Comparison of ENCODE assay signal across 9 mouse cellular contexts in the genomic region with DNA sequence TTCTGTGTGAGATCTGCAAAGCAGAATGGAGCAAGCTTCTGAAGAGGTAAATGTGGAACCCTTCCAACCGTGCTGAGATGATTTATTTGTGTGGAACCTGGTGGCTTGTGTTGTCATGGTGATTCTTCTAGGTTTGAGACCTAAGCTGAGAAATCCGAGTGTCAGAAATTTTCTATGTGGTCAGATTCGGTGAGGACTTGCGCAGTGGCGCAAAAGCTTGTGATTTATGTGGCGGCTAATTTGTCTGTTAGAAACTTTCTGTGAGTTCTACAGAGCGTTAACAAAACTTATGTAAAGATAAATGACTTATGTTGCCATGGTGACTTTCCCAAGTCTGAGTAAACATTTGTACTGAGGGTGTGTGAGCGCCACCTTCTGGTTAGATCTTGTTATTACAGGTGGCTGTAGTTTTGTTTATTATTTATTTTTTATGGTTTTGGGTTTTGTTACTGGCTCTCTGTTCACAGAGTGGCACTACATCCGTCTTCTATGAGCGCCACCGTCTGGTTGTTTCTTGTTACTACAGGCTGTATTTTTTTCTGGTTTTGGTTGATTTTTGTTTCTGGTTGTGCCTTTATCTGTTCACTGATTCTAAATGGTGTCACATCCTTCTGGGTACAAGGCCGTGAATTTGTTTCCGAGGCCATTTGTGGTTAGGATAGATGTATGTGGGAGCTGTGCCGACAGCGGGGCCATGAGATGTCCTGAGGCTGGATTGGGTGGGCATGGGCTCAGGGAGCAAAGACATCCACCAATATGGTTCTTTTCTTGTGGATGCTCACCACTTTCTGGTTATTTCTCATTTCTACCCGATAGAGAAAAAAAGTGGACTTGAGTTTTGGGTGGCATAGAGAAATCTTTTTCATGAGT. TPM values are rescaled to one million over a fixed set of nuclear protein-coding genes. Genes with fewer than 3 reads are reported as not detected.
DNase-seq lines count a peak whose midpoint lies in the region; ATAC-seq and TF ChIP-seq lines count a peak whose summit lies in the region.
"Had no signal": no experiment of that assay in that cellular context is flagged by ENCODE, and none has a peak within 500 bp of the region (broad histone marks: within the 10 kb centered on the region; RNA-seq: fewer than 3 reads in every experiment).

No protein-coding gene starts in this region.

- H3K36me3 ChIP-seq in embryonic facial prominence, embryonic 10.5 days (replicated peaks) = no peaks in the 10 kb centered on the region
- H3K36me3 ChIP-seq in hindbrain, postnatal 0 days (ENCODE audit: insufficient read depth, low read length) = no peaks in the 10 kb centered on the region
- no peaks in the 10 kb centered on the region for H3K36me3 ChIP-seq in midbrain, embryonic 14.5 days (ENCODE audit: control insufficient read depth, insufficient read depth, low read length)
- no peaks in the 10 kb centered on the region for H3K36me3 ChIP-seq in stomach, postnatal 0 days (ENCODE audit: control insufficient read depth, insufficient read depth, low read length)

- ATAC-seq in hindbrain, postnatal 0 days = peak; percentile 84
- no peak for ATAC-seq in midbrain, embryonic 14.5 days (ENCODE audit: low FRiP score, low TSS enrichment)
- ATAC-seq in stomach, postnatal 0 days (ENCODE audit: low FRiP score, low TSS enrichment) = peak; percentile 79

- peak; percentile 82 for TF ChIP-seq CTCF in hindbrain, postnatal 0 days (IDR thresholded peaks at IDR 0.05; ENCODE audit: low read depth)
- peak; percentile 83 for TF ChIP-seq CTCF in stomach, postnatal 0 days (IDR thresholded peaks at IDR 0.05; ENCODE audit: low read depth)

- H3K4me1 ChIP-seq in embryonic facial prominence, embryonic 10.5 days = no peaks in the 10 kb centered on the region
- no peaks in the 10 kb centered on the region for H3K4me1 ChIP-seq in hindbrain, postnatal 0 days (ENCODE audit: insufficient read depth, low read length)
- H3K4me1 ChIP-seq in midbrain, embryonic 14.5 days (ENCODE audit: control insufficient read depth, insufficient read depth, low read length) = no peaks in the 10 kb centered on the region
- H3K4me1 ChIP-seq in stomach, postnatal 0 days (replicated peaks; ENCODE audit: control insufficient read depth, insufficient read depth) = no peaks in the 10 kb centered on the region
- H3K4me1 ChIP-seq: megakaryocyte, embryonic 14.5 days had no signal

- no peak overlapping the region for H3K9ac ChIP-seq in hindbrain, postnatal 0 days (replicated peaks; ENCODE audit: low read length)
- no peak overlapping the region for H3K9ac ChIP-seq in midbrain, embryonic 14.5 days (replicated peaks; ENCODE audit: low read length)
- H3K9ac ChIP-seq in stomach, postnatal 0 days (ENCODE audit: low read length) = no peak overlapping the region

- H3K4me3 ChIP-seq in embryonic facial prominence, embryonic 10.5 days = no peak overlapping the region
- no peak overlapping the region for H3K4me3 ChIP-seq in hindbrain, postnatal 0 days (ENCODE audit: low read length)
- H3K4me3 ChIP-seq in midbrain, embryonic 14.5 days (replicated peaks; ENCODE audit: low read depth, low read length) = no peak overlapping the region
- no peak overlapping the region for H3K4me3 ChIP-seq in stomach, postnatal 0 days (ENCODE audit: low read depth, low read length)
- H3K4me3 ChIP-seq: megakaryocyte, embryonic 14.5 days had no signal

- no peak for TF ChIP-seq EP300 in stomach, postnatal 0 days (optimal IDR thresholded peaks at IDR 0.05)

- DNase-seq in CD4-positive helper T cell, adult 2 months (ENCODE audit: low read depth, low spot score) = peak; percentile 25
- peak; percentile 7 for DNase-seq in MEL-GATA-1-ER (ENCODE audit: extremely low read depth, low read depth)
- DNase-seq in embryonic facial prominence, embryonic 10.5 days (ENCODE audit: low spot score) = peak; percentile 20
- peak; percentile 82 for DNase-seq in hindbrain, postnatal 0 days (ENCODE audit: low spot score)
- peak; percentile 14 to 20 for DNase-seq in left cerebral cortex, adult 18-20 months (ENCODE audit: low spot score in 2 of 2)
- peak; percentile 48 for DNase-seq in midbrain, embryonic 14.5 days
- peak; percentile 21 for DNase-seq in stomach, postnatal 0 days (ENCODE audit: low spot score)
- DNase-seq in spleen, postnatal 36 days (ENCODE audit: low spot score in 2 of 2) = no peak

- H3K27me3 ChIP-seq in embryonic facial prominence, embryonic 10.5 days (replicated peaks; ENCODE audit: low read depth, poor library complexity, severe bottlenecking) = no peaks in the 10 kb centered on the region
- H3K27me3 ChIP-seq in hindbrain, postnatal 0 days (ENCODE audit: insufficient read depth, low read length) = no peaks in the 10 kb centered on the region
- H3K27me3 ChIP-seq in midbrain, embryonic 14.5 days (ENCODE audit: control insufficient read depth, insufficient read depth, low read length) = no peaks in the 10 kb centered on the region
- no peaks in the 10 kb centered on the region for H3K27me3 ChIP-seq in stomach, postnatal 0 days (ENCODE audit: control insufficient read depth, insufficient read depth, low read length)
- H3K27me3 ChIP-seq: megakaryocyte, embryonic 14.5 days had no signal

- WGBS in embryonic facial prominence, embryonic 10.5 days = 62% methylated on average over 16 of the region's 16 CpGs
- 40% methylated on average over 16 of the region's 16 CpGs for WGBS in hindbrain, postnatal 0 days
- WGBS in midbrain, embryonic 14.5 days = 63% methylated on average over 16 of the region's 16 CpGs
- WGBS in stomach, postnatal 0 days = 32% methylated on average over 16 of the region's 16 CpGs

- no peak overlapping the region for H3K27ac ChIP-seq in embryonic facial prominence, embryonic 10.5 days (replicated peaks)
- 0 out of 2 replicates have a peak overlapping the region, but pooled peaks have one; percentile 51 for H3K27ac ChIP-seq in hindbrain, postnatal 0 days
- H3K27ac ChIP-seq in midbrain, embryonic 14.5 days (replicated peaks; ENCODE audit: low read depth, low read length) = no peak overlapping the region
- H3K27ac ChIP-seq in stomach, postnatal 0 days (replicated peaks) = no peak overlapping the region

- no peak overlapping the region for H3K4me2 ChIP-seq in hindbrain, postnatal 0 days (ENCODE audit: low read depth, low read length)
- no peak overlapping the region for H3K4me2 ChIP-seq in midbrain, embryonic 14.5 days (ENCODE audit: low read length)
- H3K4me2 ChIP-seq in stomach, postnatal 0 days (replicated peaks; ENCODE audit: low read depth) = no peak overlapping the region

- no peaks in the 10 kb centered on the region for H3K9me3 ChIP-seq in embryonic facial prominence, embryonic 10.5 days
- H3K9me3 ChIP-seq in hindbrain, postnatal 0 days (ENCODE audit: low read length) = no peaks in the 10 kb centered on the region
- H3K9me3 ChIP-seq in midbrain, embryonic 14.5 days (ENCODE audit: control insufficient read depth, low read length) = no peaks in the 10 kb centered on the region
- no peaks in the 10 kb centered on the region for H3K9me3 ChIP-seq in stomach, postnatal 0 days (ENCODE audit: control insufficient read depth, low read length)
- H3K9me3 ChIP-seq: megakaryocyte, embryonic 14.5 days had no signal

RNA-seq across cellular contexts. Expression of a gene that starts 29.3 kb away (rescaled TPM):
- polyA plus RNA-seq in embryonic facial prominence, embryonic 10.5 days (2016; fragmentation: Nextera tagmentation; extraction: Ambion mirVana) = 0.10 TPM in 1 of 2 replicates, not detected in the other
- 0.58 TPM in 1 of 2 replicates, not detected in the other for total RNA-seq in hindbrain, postnatal 0 days (2014; rRNA removed)
- not detected in 2 replicates for polyA plus RNA-seq in hindbrain, postnatal 0 days (2015; fragmentation: Nextera tagmentation; extraction: Ambion mirVana)
- not detected for total RNA-seq in left cerebral cortex, adult 18-20 months (2021)
- not detected in 2 replicates for polyA plus RNA-seq in midbrain, embryonic 14.5 days (2014; fragmentation: Nextera tagmentation; extraction: Ambion mirVana)
- not detected in 2 replicates for polyA plus RNA-seq in stomach, postnatal 0 days (2015; fragmentation: Nextera tagmentation; extraction: Ambion mirVana)

Comparison
In these comparisons a context has a peak if more than half of its experiments do, and no peak if none do; other contexts are left out.
1. DNase-seq: peak in CD4-positive helper T cell, adult 2 months (single experiment), MEL-GATA-1-ER (single experiment), embryonic facial prominence, embryonic 10.5 days (single experiment), hindbrain, postnatal 0 days (single experiment), left cerebral cortex, adult 18-20 months (2 of 2), midbrain, embryonic 14.5 days (single experiment) and stomach, postnatal 0 days (single experiment); none in spleen, postnatal 36 days (0 of 2).